Mouse (Mus musculus) right cerebral cortex, postnatal 14 days (tissue): ENCODE measurements around the gene Ppm1d.

Experiments used
- DNase-seq: peaks from one replicate; pipeline ENCODE4 v3.0.0; 2022

The Ppm1d gene

DNA sequence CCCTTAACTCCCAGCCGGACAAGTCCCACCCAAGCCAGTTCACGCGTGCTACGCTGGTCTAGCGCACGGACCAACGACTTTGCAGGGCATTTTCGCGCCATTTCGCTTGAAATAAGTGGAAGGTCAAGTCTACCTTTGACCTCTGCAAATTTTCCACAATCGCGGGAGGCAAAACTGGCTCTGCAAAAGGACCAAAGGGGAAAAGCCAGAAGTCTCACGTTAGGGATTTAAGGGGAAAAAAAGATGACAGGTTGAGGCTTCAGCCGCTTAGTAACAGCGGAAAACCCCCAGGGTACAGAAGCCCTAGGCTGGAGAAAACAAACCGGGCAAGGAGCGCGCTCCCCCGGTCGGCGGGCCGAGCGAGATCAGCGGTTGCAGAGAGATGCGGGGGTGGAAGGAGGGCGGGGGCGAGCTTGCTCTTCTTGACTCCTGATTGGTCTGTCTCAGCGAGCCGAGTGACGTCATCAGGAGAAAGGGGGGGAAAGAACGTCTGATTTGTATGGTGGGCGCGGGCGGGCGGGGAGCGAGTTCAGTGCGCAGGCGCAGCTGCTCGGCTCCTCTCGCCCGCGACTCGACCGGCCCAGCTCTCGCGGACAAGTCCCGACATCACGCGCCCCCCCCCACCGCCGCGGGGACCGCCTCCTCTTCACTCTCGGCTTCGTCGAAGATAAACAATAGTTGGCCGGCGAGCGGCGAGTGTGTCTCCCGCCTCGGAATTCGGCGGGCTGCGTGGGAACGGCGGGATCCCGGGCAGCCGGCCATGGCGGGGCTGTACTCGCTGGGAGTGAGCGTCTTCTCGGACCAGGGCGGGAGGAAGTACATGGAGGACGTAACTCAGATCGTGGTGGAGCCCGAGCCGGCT, at the start of gene Ppm1d:
TSS of gene Ppm1d (plus strand) at position 532 of the 862 bp plus-strand sequence.
- peak; percentile 98 for DNase-seq

DNA sequence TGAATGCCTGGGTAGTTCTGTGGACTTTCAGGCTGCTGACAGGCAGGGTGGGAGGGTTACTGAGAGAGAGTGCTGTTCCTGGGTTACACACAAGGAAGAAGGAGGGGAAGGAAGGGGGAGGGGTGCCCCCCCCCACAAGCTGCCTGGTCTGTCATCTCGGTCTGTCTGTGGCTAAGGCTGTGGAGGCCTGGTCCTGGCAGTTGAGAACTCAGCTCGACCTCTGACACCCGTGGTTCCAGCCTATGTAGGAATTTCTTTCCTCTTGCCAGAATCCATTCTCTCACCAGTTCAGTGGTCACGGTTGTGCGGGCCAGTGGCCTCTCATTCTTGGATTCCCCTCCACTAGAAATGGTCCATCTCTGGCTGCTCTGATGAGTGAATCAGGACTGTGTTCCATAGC, 46.4 kb upstream of the Ppm1d start:
- no peak for DNase-seq

DNA sequence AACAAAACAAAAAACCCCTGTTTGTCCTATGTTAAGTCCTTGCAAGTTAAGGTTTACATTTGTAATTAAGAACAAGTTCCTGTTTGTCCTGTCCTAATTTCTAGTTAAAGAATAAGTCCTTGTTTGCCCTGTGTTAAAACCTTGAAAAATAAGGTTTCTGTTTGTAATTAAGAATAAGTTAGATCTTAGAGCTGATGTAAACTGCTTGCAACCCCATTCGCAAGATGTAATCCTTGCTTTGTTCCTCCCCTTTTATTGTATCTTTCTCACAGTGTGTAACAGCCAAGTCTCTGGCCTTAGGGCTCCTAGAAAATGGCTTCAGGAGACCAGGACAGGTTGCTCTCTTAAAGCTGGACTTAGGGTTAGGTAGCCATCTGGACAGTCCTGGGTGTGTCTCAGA, 43.7 kb upstream of the Ppm1d start:
- no peak for DNase-seq

DNA sequence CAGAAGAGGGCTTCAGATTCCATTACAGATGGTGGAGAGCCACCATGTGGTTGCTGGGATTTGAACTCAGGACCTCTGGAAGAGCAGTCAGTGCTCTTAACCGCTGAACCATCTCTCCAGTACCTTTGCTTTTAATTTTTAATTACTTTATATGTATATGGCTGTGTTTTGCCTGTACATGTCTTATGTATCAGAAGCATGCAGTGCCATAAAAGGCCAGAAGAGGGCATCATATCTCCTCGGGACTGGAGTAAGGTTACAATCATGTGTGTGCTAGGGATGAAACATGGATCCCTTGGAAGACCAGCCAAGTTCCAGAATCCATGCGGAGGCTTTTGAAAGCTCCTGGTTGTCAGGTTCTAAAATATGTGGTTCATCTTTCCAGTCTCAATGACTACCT, 40.4 kb upstream of the Ppm1d start:
- DNase-seq: peak; percentile 15

GRCm38 (mm10) chr11:85273299-85273698, 37.7 kb upstream of the Ppm1d start:
- no peak for DNase-seq

DNA sequence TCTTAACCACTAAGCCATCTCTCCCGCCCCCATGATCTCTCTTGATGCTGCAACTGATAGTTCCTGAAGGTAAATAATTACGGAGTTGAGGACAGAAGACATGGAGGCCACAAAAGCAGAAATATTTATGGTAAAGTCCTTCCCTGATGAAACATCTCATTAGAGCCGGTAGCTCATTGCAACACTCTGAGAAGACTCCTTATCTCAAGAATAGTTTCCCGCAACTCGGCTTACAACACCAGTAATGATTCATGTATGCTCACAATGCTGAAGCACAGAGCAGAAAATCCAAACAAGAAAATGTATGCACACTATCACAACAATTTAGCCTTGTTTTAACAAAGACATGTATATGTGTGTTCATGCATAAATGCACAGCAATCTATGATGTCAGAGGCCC, 35.9 kb upstream of the Ppm1d start:
- DNase-seq: no peak

DNA sequence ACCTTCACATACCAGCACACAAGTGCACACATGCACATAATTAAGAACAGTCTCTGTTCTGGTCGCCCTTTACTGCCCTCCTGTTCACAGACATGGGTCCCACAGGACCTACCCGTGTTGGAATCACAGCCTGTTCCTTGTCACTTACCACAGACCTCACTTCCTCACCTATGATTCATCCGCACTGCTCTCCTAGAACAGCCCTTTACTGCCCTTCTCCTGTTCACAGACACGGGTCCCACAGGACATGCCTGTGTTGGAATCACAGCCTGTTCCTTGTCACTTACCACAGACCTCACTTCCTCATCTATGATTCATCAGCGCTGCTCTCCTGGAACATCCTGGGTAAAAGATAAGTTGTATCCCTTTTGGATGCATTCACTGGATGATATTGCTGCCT, 33.4 kb upstream of the Ppm1d start:
- DNase-seq: no peak

GRCm38 (mm10) chr11:85278175-85278574, 32.9 kb upstream of the Ppm1d start:
- no peak for DNase-seq

DNA sequence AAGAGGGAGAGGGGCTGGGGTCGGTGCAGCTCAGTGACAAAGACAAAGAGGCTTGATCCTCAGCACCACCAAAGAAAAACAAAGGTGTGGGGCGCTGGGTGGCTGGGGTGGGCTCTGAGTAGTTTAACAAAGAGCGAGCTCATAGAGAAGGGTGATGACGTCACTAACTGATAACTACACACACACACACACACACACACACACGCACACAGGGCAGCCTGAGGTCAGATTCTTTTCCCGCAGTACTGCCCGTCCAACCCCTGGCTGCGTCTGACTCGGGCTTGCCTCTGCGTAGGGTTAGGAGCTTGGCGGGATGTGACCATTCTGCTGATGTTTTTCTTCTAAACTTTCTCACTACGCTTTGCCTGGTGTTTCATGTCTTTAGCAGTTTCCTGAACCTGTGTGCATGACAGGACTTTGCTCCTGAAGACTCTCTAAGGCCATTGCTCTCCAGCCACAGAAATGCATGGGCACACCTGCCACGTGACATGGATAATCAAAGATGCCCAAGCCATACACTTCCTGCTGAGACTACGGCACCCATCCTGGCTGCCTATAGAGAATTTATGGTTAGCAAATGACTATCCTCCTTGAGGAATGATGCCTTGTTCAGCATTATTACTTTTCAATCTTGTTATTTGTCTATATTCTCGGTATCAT, 29.7 kb upstream of the Ppm1d start:
- no peak for DNase-seq

GRCm38 (mm10) chr11:85297953-85298352, 13.1 kb upstream of the Ppm1d start:
- no peak for DNase-seq

DNA sequence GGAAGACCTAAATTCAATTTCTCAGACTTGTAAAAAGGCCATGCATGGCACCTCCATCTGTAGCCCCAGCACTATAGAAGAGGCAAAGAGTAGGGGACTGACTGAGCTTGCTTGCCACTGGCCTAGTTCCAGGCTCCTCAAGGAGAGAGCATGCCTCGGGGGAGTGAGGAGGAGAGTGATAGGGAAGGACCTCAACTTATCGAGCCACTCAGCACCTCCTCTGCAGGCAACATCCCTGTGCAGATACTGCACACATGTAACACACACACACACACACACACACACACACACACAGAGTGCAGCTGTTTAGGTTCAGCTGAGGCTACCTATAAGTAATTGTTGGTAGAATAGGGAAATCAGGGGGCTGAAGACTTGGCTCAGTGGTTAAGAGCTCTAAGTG, 11.2 kb upstream of the Ppm1d start:
- no peak for DNase-seq

DNA sequence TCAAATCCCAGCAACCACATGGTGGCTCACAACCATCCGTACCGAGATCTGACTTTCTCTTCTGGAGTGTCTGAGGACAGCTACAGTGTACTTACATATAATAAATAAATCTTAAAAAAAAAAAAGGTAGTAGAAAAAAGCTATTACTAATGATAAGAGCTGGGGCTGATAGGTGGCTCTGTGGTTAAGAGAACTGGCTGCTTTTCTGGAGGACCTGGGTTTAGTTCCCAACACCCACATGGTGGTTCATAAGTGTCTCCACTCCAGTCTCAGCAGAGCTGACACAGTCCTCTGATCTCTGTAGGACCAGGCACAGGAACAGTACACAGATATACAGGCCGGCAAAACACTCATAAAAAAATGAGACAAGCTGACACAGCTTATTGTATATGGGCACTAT, 9.9 kb upstream of the Ppm1d start:
- no peak for DNase-seq

DNA sequence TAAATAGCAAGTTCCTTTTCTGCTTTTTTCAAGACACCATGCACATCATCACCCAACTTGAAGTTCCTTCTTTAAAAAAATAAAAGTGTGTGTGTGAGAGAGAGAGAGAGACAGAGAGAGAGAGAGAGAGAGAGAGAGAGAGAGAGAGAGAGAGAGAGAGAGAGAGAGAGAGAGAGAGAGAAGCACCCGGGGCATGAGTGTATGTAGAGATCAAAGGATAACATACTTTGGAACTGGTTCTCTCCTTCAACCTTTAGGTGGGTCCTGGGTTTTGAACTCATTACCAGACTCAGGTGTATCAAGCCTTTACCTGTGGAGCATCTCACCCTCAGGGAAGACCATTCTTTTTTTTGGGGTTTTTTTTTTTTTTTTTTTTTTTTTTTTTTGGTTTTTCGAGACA, 9.2 kb upstream of the Ppm1d start:
- DNase-seq: no peak

- no peak for DNase-seq
These were observed 4.3 kb upstream of the Ppm1d start for GRCm38 (mm10) chr11:85306577-85307260.

DNA sequence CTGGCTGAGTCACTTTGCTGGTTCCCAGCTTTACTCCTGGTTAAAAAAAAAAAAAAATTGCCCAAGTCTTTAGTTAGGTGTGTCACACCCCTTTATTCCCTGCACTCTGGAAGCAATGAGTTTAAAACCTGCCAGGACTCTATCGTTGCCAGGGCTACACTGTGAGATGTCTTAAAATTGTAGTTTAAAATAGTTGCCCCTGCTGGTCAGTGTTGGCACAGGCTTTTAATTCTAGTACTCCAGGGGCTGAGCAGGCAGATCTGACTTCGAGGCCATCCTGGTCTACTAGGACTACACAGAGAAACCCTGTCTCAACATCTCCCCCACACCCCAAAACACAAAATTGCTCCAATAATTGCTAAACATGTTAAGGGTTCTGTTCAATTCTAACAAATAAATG, 2.2 kb upstream of the Ppm1d start:
- DNase-seq: no peak

DNA sequence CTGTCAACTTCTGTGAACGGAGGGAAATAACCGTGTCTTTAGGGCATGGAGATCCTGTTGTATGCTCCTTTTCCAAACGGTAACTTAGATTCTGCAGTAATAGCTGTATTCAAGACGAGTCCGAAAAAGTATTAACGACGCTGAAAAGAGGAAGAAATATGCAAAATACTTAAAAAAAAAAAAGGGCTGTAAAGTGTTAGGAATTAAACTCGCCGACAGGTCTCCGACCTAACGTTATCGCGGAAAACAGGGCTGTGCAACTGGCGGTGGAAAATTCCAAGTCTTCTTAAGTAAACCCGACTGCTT, 684 bp upstream of the Ppm1d start:
- no peak for DNase-seq

- peak; percentile 23 for DNase-seq
These were observed 824 bp downstream of the Ppm1d start for GRCm38 (mm10) chr11:85311645-85312490.

- no peak for DNase-seq
These were observed 1.8 kb downstream of the Ppm1d start for GRCm38 (mm10) chr11:85312818-85313217.

- DNase-seq: no peak
These were observed 2.3 kb downstream of the Ppm1d start for GRCm38 (mm10) chr11:85313361-85313760.

- DNase-seq: no peak
These were observed 12.7 kb downstream of the Ppm1d start for GRCm38 (mm10) chr11:85323567-85324330.

- DNase-seq: no peak
These were observed 17.7 kb downstream of the Ppm1d start for GRCm38 (mm10) chr11:85328717-85329116.

GRCm38 (mm10) chr11:85329167-85329894, 18.3 kb downstream of the Ppm1d start:
- no peak for DNase-seq
